Mouse (Mus musculus) liver, adult 2 months (tissue): Measurements from ENCODE around the gene Heatr3. TPM values are rescaled to one million over a fixed set of nuclear protein-coding genes. Genes with fewer than 3 reads are reported as not detected.
"Not testable (repeated sequence)": the region's sequence is repeated elsewhere in the genome, so short reads cannot be mapped to it uniquely, and the experiment has no call there.

Experiments
- DNase-seq: peaks from one replicate; pipeline ENCODE4 v3.0.0-alpha.2; 2011; ENCODE audit warnings: low read depth, low spot score; ENCODE audit errors: extremely low read depth
- H3K27ac ChIP-seq: fragments of 200-500 bp; replicated peaks from 2 replicates; pipeline ENCODE4 v1.5.1; 2012; ENCODE audit warnings: low read depth, mild to moderate bottlenecking, control low read depth, inconsistent platforms, low read length; ENCODE audit not compliant: insufficient read depth
- H3K27me3 ChIP-seq: fragments of 200-500 bp; 2 replicates; pipeline ENCODE4 v1.6.1; 2012; ENCODE audit warnings: mild to moderate bottlenecking, moderate library complexity, low read length, inconsistent platforms; ENCODE audit not compliant: control insufficient read depth, insufficient read depth
- H3K36me3 ChIP-seq: fragments of 200-500 bp; 2 replicates; pipeline ENCODE4 v1.6.1; 2012; ENCODE audit warnings: low read length, inconsistent platforms; ENCODE audit not compliant: control insufficient read depth, insufficient read depth
- H3K4me1 ChIP-seq: fragments of 200-500 bp; 2 replicates; pipeline ENCODE4 v1.6.1; 2011; ENCODE audit warnings: low read length; ENCODE audit not compliant: control insufficient read depth, insufficient read depth
- H3K4me3 ChIP-seq: fragments of 200-500 bp; 2 replicates; pipeline ENCODE4 v1.5.1; 2011; ENCODE audit warnings: low read depth, mild to moderate bottlenecking, control low read depth, low read length, moderate library complexity; ENCODE audit not compliant: insufficient read depth
- H3K79me2 ChIP-seq: fragments of 200-500 bp; 2 replicates; pipeline ENCODE4 v1.6.1; 2012; ENCODE audit warnings: inconsistent platforms, mild to moderate bottlenecking, low read length, moderate library complexity; ENCODE audit not compliant: control insufficient read depth, insufficient read depth
- H3K9ac ChIP-seq: fragments of 200-500 bp; 2 replicates; pipeline ENCODE4 v1.6.1; 2012; ENCODE audit warnings: low read depth, mild to moderate bottlenecking, control low read depth, inconsistent platforms, low read length
- CTCF ChIP-seq: fragments of 200-500 bp; IDR thresholded peaks from 2 replicates; pipeline ENCODE4 v1.5.1; 2011; ENCODE audit warnings: low read depth, low read length, control low read depth
- POLR2A ChIP-seq: fragments of 200-500 bp; IDR thresholded peaks from 2 replicates; pipeline ENCODE4 v1.6.1; 2011; ENCODE audit warnings: low read length, control low read depth; ENCODE audit not compliant: insufficient read depth; ENCODE audit errors: extremely low read depth
- WGBS: fragments of 180-500 bp; shearing (Covaris S2); methylation state at CpG from one replicate; pipeline ENCODE4 v1.1.7; 2018; 5-methylcytosine and 5-hydroxymethylcytosine counted together
- polyA plus RNA-seq: library from polyadenylated mRNA; depleted of rRNA; stranded (reverse); fragments of >200 nt; gene quantifications from 2 replicates; pipeline ENCODE4 v1.2.3, GENCODE M21; 2012; rRNA removed
- total RNA-seq: library from RNA; depleted of rRNA; stranded (reverse); fragments of >200 nt; gene quantifications from 2 replicates; pipeline ENCODE4 v1.2.3, GENCODE M21; 2014; rRNA removed

Heatr3 gene
- total and polyA plus RNA-seq, 2 experiments, result 11.6 to 17.1 TPM

GRCm38 (mm10) chr8:88206016-88206415 is 68.4 kb downstream of the Heatr3 start:
- no peaks in the 10 kb centered on the region for H3K27me3 ChIP-seq
- no peak overlapping the region for H3K9ac ChIP-seq
- no peak for TF ChIP-seq POLR2A
- TF ChIP-seq CTCF, result no peak
- no peak for DNase-seq
- H3K4me3 ChIP-seq, result no peak overlapping the region
- peaks cover 55% of the 10 kb centered on the region for H3K4me1 ChIP-seq
- H3K79me2 ChIP-seq, result peaks cover 59% of the 10 kb centered on the region
- 93% methylated on average over 9 of the region's 9 CpGs for WGBS
- H3K27ac ChIP-seq, result no peak overlapping the region
- peaks cover 7% of the 10 kb centered on the region; the same call in 1 of the 2 replicates for H3K36me3 ChIP-seq

DNA sequence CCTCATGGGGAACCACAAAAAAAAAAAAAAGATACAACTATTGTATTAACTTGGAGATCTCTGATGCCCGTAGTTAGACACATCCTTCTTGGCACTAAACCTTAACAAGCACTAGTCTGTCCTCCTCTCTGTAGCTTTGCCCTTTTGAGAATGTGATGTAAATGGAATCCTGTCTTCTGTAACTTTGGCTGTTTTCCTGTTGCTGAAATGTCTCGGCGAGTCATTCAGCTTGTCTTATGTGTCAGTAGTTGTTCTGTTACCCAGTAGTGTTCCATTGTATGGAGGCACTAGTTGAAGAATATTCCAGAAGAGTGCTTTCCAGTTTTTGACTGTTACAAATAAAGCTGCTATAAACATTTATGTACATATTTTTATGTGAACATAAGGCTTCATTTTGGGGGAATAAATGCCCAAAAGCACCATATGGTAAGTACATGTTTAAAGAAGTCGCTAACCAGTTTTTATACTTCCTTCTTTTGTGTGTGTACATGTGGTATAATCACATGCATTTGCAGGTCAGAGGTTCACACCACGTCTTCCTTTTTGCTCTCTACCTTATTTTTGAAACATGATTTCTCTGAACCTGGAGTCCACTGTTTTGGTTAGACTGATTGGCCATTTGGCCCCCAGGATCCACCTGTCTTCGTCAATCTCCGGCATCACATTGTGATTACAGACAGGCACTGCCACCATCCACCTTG is 69.6 kb downstream of the Heatr3 start:
- Histone ChIP-seq H3K4me1 (peaks cover 49% of the 10 kb centered on the region), H3K36me3 (peaks cover 7% of the 10 kb centered on the region; the same call in 1 of the 2 replicates), H3K79me2 (peaks cover 61% of the 10 kb centered on the region), H3K9ac (no peak overlapping the region), H3K4me3 (no peak overlapping the region), H3K27me3 (no peaks in the 10 kb centered on the region), H3K27ac (no peak overlapping the region)
- TF ChIP-seq CTCF (no peak), POLR2A (no peak)
- WGBS, result 64% methylated on average over 7 of the region's 7 CpGs
- no peak for DNase-seq

GRCm38 (mm10) chr8:88209930-88210827 is 72.5 kb downstream of the Heatr3 start:
- H3K4me3 ChIP-seq, H3K36me3 ChIP-seq, H3K27me3 ChIP-seq, H3K9ac ChIP-seq: not testable (repeated sequence)
- Histone ChIP-seq H3K27ac (peak overlapping the region; percentile 87), H3K79me2 (peaks cover 48% of the 10 kb centered on the region; the same call in 1 of the 2 replicates), H3K4me1 (peaks cover 37% of the 10 kb centered on the region)
- 28% methylated on average over 6 of the region's 6 CpGs for WGBS
- DNase-seq, result peak; percentile 97

- 52% methylated on average over 4 of the region's 4 CpGs for WGBS
- H3K9ac ChIP-seq, result no peak overlapping the region
- no peaks in the 10 kb centered on the region for H3K27me3 ChIP-seq
- TF ChIP-seq POLR2A (no peak), CTCF (no peak)
- peaks cover 46% of the 10 kb centered on the region for H3K79me2 ChIP-seq
- peaks cover 1% of the 10 kb centered on the region; the same call in 1 of the 2 replicates for H3K36me3 ChIP-seq
- H3K27ac ChIP-seq, result no peak overlapping the region
- H3K4me1 ChIP-seq, result peaks cover 13% of the 10 kb centered on the region
- no peak for DNase-seq
- H3K4me3 ChIP-seq, result no peak overlapping the region
Measured at GRCm38 (mm10) chr8:88221353-88221752, 83.7 kb downstream of the Heatr3 start.

Other genes with a start within 250 kb of the Heatr3 start
- gene Zfp423, start 178.3 kb upstream of the Heatr3 start, total RNA-seq, result 0.18 and 0.20 TPM in 2 replicates
- 0.31 and 0.88 TPM in 2 replicates for gene Zfp423, start 178.3 kb upstream of the Heatr3 start, polyA plus RNA-seq
- 15.4 and 17.2 TPM in 2 replicates for gene Cnep1r1, start 19.1 kb upstream of the Heatr3 start, total RNA-seq
- 9.1 and 9.4 TPM in 2 replicates for gene Cnep1r1, start 19.1 kb upstream of the Heatr3 start, polyA plus RNA-seq
- gene Tent4b, start 61.4 kb downstream of the Heatr3 start, total RNA-seq, result 22.4 and 23.7 TPM in 2 replicates
- 17.3 and 18.0 TPM in 2 replicates for gene Tent4b, start 61.4 kb downstream of the Heatr3 start, polyA plus RNA-seq
- gene Adcy7, start 134.5 kb downstream of the Heatr3 start, total RNA-seq, result 2.1 and 2.6 TPM in 2 replicates
- gene Adcy7, start 134.5 kb downstream of the Heatr3 start, polyA plus RNA-seq, result 1.0 and 1.6 TPM in 2 replicates
- gene Brd7, start 224.3 kb downstream of the Heatr3 start, total RNA-seq, result 17.2 and 22.7 TPM in 2 replicates
- gene Brd7, start 224.3 kb downstream of the Heatr3 start, polyA plus RNA-seq, result 12.7 and 13.3 TPM in 2 replicates